In genomic region chr5:101993996-101994395, GRCm38 (mm10) we compare ENCODE assay signal across 15 mouse cellular contexts.
DNase-seq lines count a peak whose midpoint lies in the region; ATAC-seq and TF ChIP-seq lines count a peak whose summit lies in the region.
"Had no signal": no experiment of that assay in that cellular context is flagged by ENCODE, and none has a peak within 500 bp of the region (broad histone marks: within the 10 kb centered on the region; RNA-seq: fewer than 3 reads in every experiment).

No protein-coding gene starts in this region.

- 34% methylated on average over 5 of the region's 5 CpGs for WGBS in forebrain, embryonic 14.5 days
- WGBS in forebrain, postnatal 0 days, result 45% methylated on average over 5 of the region's 5 CpGs
- WGBS in hindbrain, embryonic 15.5 days, result 44% methylated on average over 5 of the region's 5 CpGs
- WGBS in hindbrain, embryonic 16.5 days, result 39% methylated on average over 5 of the region's 5 CpGs
- 53% methylated on average over 5 of the region's 5 CpGs for WGBS in lung, embryonic 16.5 days
- 59% methylated on average over 5 of the region's 5 CpGs for WGBS in lung, postnatal 0 days
- 75% methylated on average over 5 of the region's 5 CpGs for WGBS in intestine, embryonic 16.5 days

- H3K4me1 ChIP-seq in forebrain, embryonic 14.5 days (ENCODE audit: control insufficient read depth, insufficient read depth, low read length), result no peaks in the 10 kb centered on the region
- H3K4me1 ChIP-seq in forebrain, postnatal 0 days (ENCODE audit: insufficient read depth), result no peaks in the 10 kb centered on the region
- no peaks in the 10 kb centered on the region for H3K4me1 ChIP-seq in hindbrain, embryonic 15.5 days (replicated peaks)
- H3K4me1 ChIP-seq in hindbrain, embryonic 16.5 days (ENCODE audit: control insufficient read depth, insufficient read depth, low read depth, low read length), result no peaks in the 10 kb centered on the region; the same call in 1 of the 2 replicates
- H3K4me1 ChIP-seq in lung, embryonic 16.5 days (replicated peaks; ENCODE audit: control insufficient read depth, insufficient read depth, low read length), result peaks cover 4% of the 10 kb centered on the region
- H3K4me1 ChIP-seq in lung, postnatal 0 days (ENCODE audit: insufficient read depth, low read depth, low read length), result no peaks in the 10 kb centered on the region
- H3K4me1 ChIP-seq in intestine, embryonic 16.5 days (ENCODE audit: control insufficient read depth, insufficient read depth, low read length), result 0 out of 2 replicates have a peak, but pooled peaks cover 3% of the 10 kb centered on the region

- H3K9ac ChIP-seq in forebrain, embryonic 14.5 days (ENCODE audit: low read length), result no peak overlapping the region
- no peak overlapping the region for H3K9ac ChIP-seq in forebrain, postnatal 0 days
- no peak overlapping the region for H3K9ac ChIP-seq in hindbrain, embryonic 15.5 days
- no peak overlapping the region for H3K9ac ChIP-seq in hindbrain, embryonic 16.5 days (ENCODE audit: low read depth, low read length)
- no peak overlapping the region for H3K9ac ChIP-seq in lung, embryonic 16.5 days (ENCODE audit: low read length)
- no peak overlapping the region for H3K9ac ChIP-seq in lung, postnatal 0 days (replicated peaks; ENCODE audit: low read depth)
- no peak overlapping the region for H3K9ac ChIP-seq in intestine, embryonic 16.5 days (ENCODE audit: low read depth, low read length)
- H3K9ac ChIP-seq: heart, embryonic 15.5 days; liver, embryonic 15.5 days; neural tube, embryonic 13.5 days had no signal

- no peak overlapping the region for H3K4me2 ChIP-seq in forebrain, embryonic 14.5 days (ENCODE audit: low read length)
- no peak overlapping the region for H3K4me2 ChIP-seq in forebrain, postnatal 0 days (ENCODE audit: low read depth)
- H3K4me2 ChIP-seq in hindbrain, embryonic 15.5 days, result no peak overlapping the region
- H3K4me2 ChIP-seq in hindbrain, embryonic 16.5 days (ENCODE audit: low read length), result no peak overlapping the region
- no peak overlapping the region for H3K4me2 ChIP-seq in lung, embryonic 16.5 days (ENCODE audit: low read depth, low read length)
- no peak overlapping the region for H3K4me2 ChIP-seq in lung, postnatal 0 days (replicated peaks; ENCODE audit: low read depth, low read length)
- no peak overlapping the region for H3K4me2 ChIP-seq in intestine, embryonic 16.5 days (ENCODE audit: low read depth, low read length)
- H3K4me2 ChIP-seq: heart, embryonic 15.5 days; liver, embryonic 15.5 days; neural tube, embryonic 13.5 days had no signal

- no peak for TF ChIP-seq EP300 in lung, postnatal 0 days (IDR thresholded peaks at IDR 0.05)

- no peak overlapping the region for H3K4me3 ChIP-seq in forebrain, embryonic 14.5 days (ENCODE audit: low read depth, low read length)
- no peak overlapping the region for H3K4me3 ChIP-seq in forebrain, postnatal 0 days (ENCODE audit: low read depth, low read length)
- H3K4me3 ChIP-seq in hindbrain, embryonic 15.5 days, result no peak overlapping the region
- H3K4me3 ChIP-seq in hindbrain, embryonic 16.5 days (ENCODE audit: low read length), result no peak overlapping the region
- H3K4me3 ChIP-seq in lung, embryonic 16.5 days (ENCODE audit: low read length), result no peak overlapping the region
- no peak overlapping the region for H3K4me3 ChIP-seq in lung, postnatal 0 days (ENCODE audit: low read depth, low read length)
- no peak overlapping the region for H3K4me3 ChIP-seq in intestine, embryonic 16.5 days (ENCODE audit: low read length)
- H3K4me3 ChIP-seq: heart, embryonic 15.5 days; liver, embryonic 15.5 days; neural tube, embryonic 13.5 days had no signal

- 0 out of 2 replicates have a peak, but pooled peaks have one; percentile 51 for ATAC-seq in forebrain, embryonic 14.5 days
- ATAC-seq in forebrain, postnatal 0 days, result no peak
- ATAC-seq in hindbrain, embryonic 15.5 days (ENCODE audit: low FRiP score, low read depth), result 0 out of 2 replicates have a peak, but pooled peaks have one; percentile 13
- ATAC-seq in hindbrain, embryonic 16.5 days, result no peak
- peak; percentile 32; the same call in 1 of the 2 replicates for ATAC-seq in lung, embryonic 16.5 days (ENCODE audit: low read depth)
- no peak for ATAC-seq in lung, postnatal 0 days
- ATAC-seq in intestine, embryonic 16.5 days, result no peak

- H3K27ac ChIP-seq in forebrain, embryonic 14.5 days (ENCODE audit: low read depth, low read length), result no peak overlapping the region
- no peak overlapping the region for H3K27ac ChIP-seq in forebrain, postnatal 0 days (ENCODE audit: low read depth, low read length)
- H3K27ac ChIP-seq in hindbrain, embryonic 15.5 days (replicated peaks), result 0 out of 2 replicates have a peak overlapping the region, but pooled peaks have one; percentile 8
- H3K27ac ChIP-seq in hindbrain, embryonic 16.5 days (ENCODE audit: low read depth, low read length), result no peak overlapping the region
- H3K27ac ChIP-seq in lung, embryonic 16.5 days (ENCODE audit: low read length), result no peak overlapping the region
- H3K27ac ChIP-seq in lung, postnatal 0 days (ENCODE audit: low read length), result no peak overlapping the region
- H3K27ac ChIP-seq in intestine, embryonic 16.5 days (ENCODE audit: low read length), result no peak overlapping the region
- H3K27ac ChIP-seq: heart, embryonic 15.5 days; liver, embryonic 15.5 days; neural tube, embryonic 13.5 days; stomach, postnatal 0 days had no signal

- no peak for DNase-seq in forebrain, embryonic 14.5 days (ENCODE audit: low spot score)
- DNase-seq in forebrain, postnatal 0 days, result no peak
- no peak for DNase-seq in lung, postnatal 0 days (ENCODE audit: low spot score)
- DNase-seq in retina, postnatal 1 day, result peak; percentile 26
- DNase-seq: cerebellum, adult 8-10 months; lung, postnatal 4 days; right cerebral cortex, adult 18-20 months had no signal

- no peak for TF ChIP-seq CTCF in forebrain, postnatal 0 days (IDR thresholded peaks at IDR 0.05; ENCODE audit: low read depth)
- TF ChIP-seq CTCF in lung, postnatal 0 days (IDR thresholded peaks at IDR 0.05), result no peak

- H3K9me3 ChIP-seq in forebrain, embryonic 14.5 days (replicated peaks; ENCODE audit: control insufficient read depth, low read length), result no peaks in the 10 kb centered on the region
- H3K9me3 ChIP-seq in forebrain, postnatal 0 days (ENCODE audit: low read length), result no peaks in the 10 kb centered on the region
- no peaks in the 10 kb centered on the region for H3K9me3 ChIP-seq in hindbrain, embryonic 15.5 days
- H3K9me3 ChIP-seq in hindbrain, embryonic 16.5 days (ENCODE audit: control insufficient read depth, low read length), result no peaks in the 10 kb centered on the region
- no peaks in the 10 kb centered on the region for H3K9me3 ChIP-seq in lung, embryonic 16.5 days (ENCODE audit: control insufficient read depth, low read length)
- H3K9me3 ChIP-seq in lung, postnatal 0 days (ENCODE audit: low read length), result no peaks in the 10 kb centered on the region
- no peaks in the 10 kb centered on the region for H3K9me3 ChIP-seq in intestine, embryonic 16.5 days (ENCODE audit: control insufficient read depth, low read length)
- H3K9me3 ChIP-seq: heart, embryonic 15.5 days; liver, embryonic 15.5 days; neural tube, embryonic 13.5 days had no signal

- H3K27me3 ChIP-seq in forebrain, embryonic 14.5 days (replicated peaks; ENCODE audit: control insufficient read depth, insufficient read depth, low read length), result no peaks in the 10 kb centered on the region
- H3K27me3 ChIP-seq in forebrain, postnatal 0 days (ENCODE audit: insufficient read depth, low read length), result no peaks in the 10 kb centered on the region
- no peaks in the 10 kb centered on the region for H3K27me3 ChIP-seq in hindbrain, embryonic 15.5 days
- no peaks in the 10 kb centered on the region for H3K27me3 ChIP-seq in hindbrain, embryonic 16.5 days (replicated peaks; ENCODE audit: control insufficient read depth, insufficient read depth, low read length)
- no peaks in the 10 kb centered on the region for H3K27me3 ChIP-seq in lung, embryonic 16.5 days (ENCODE audit: control insufficient read depth, insufficient read depth, low read depth, low read length)
- no peaks in the 10 kb centered on the region for H3K27me3 ChIP-seq in lung, postnatal 0 days (replicated peaks; ENCODE audit: insufficient read depth, low read length)
- H3K27me3 ChIP-seq in intestine, embryonic 16.5 days (replicated peaks; ENCODE audit: control insufficient read depth, insufficient read depth, low read length), result no peaks in the 10 kb centered on the region
- H3K27me3 ChIP-seq: heart, embryonic 15.5 days; liver, embryonic 15.5 days; neural tube, embryonic 13.5 days had no signal

- H3K36me3 ChIP-seq in forebrain, embryonic 14.5 days (ENCODE audit: control insufficient read depth, insufficient read depth, low read length), result no peaks in the 10 kb centered on the region
- no peaks in the 10 kb centered on the region for H3K36me3 ChIP-seq in forebrain, postnatal 0 days (ENCODE audit: insufficient read depth)
- no peaks in the 10 kb centered on the region for H3K36me3 ChIP-seq in hindbrain, embryonic 15.5 days
- H3K36me3 ChIP-seq in hindbrain, embryonic 16.5 days (ENCODE audit: control insufficient read depth, insufficient read depth, low read length), result no peaks in the 10 kb centered on the region
- no peaks in the 10 kb centered on the region; the same call in none of the 2 replicates for H3K36me3 ChIP-seq in lung, embryonic 16.5 days (ENCODE audit: control insufficient read depth, insufficient read depth, low read length)
- H3K36me3 ChIP-seq in lung, postnatal 0 days (ENCODE audit: insufficient read depth, low read length), result no peaks in the 10 kb centered on the region; the same call in 1 of the 2 replicates
- no peaks in the 10 kb centered on the region for H3K36me3 ChIP-seq in intestine, embryonic 16.5 days (ENCODE audit: control insufficient read depth, insufficient read depth, low read length)
- H3K36me3 ChIP-seq: heart, embryonic 15.5 days; liver, embryonic 15.5 days had no signal

Comparison
In these comparisons a context has a peak if more than half of its experiments do, and no peak if none do; other contexts are left out.
1. ATAC-seq: peak in forebrain, embryonic 14.5 days (single experiment), hindbrain, embryonic 15.5 days (single experiment) and lung, embryonic 16.5 days (single experiment); none in forebrain, postnatal 0 days (single experiment), hindbrain, embryonic 16.5 days (single experiment), lung, postnatal 0 days (single experiment) and intestine, embryonic 16.5 days (single experiment).